20 mouse cellular contexts compared by ENCODE assay signal in genomic region chr1:184579475-184579874, GRCm38 (mm10).
"Had no signal": no experiment of that assay in that cellular context is flagged by ENCODE, and none has a peak within 500 bp of the region (broad histone marks: within the 10 kb centered on the region; RNA-seq: fewer than 3 reads in every experiment).

No protein-coding gene starts in this region.

- H3K27ac ChIP-seq: intestine, embryonic 15.5 days; limb, embryonic 12.5 days; limb, embryonic 15.5 days; liver, embryonic 12.5 days; macrophage; midbrain, embryonic 12.5 days; midbrain, embryonic 15.5 days; neural tube, embryonic 13.5 days; stomach, embryonic 15.5 days had no signal

- H3K4me3 ChIP-seq: intestine, embryonic 15.5 days; limb, embryonic 12.5 days; limb, embryonic 15.5 days; liver, embryonic 12.5 days; midbrain, embryonic 12.5 days; midbrain, embryonic 15.5 days; neural tube, embryonic 13.5 days; stomach, embryonic 15.5 days had no signal

- H3K4me1 ChIP-seq: liver, embryonic 12.5 days; midbrain, embryonic 12.5 days; midbrain, embryonic 15.5 days had no signal

- H3K27me3 ChIP-seq: intestine, embryonic 15.5 days; limb, embryonic 15.5 days; midbrain, embryonic 12.5 days; midbrain, embryonic 15.5 days; neural tube, embryonic 13.5 days; stomach, embryonic 15.5 days had no signal

- H3K36me3 ChIP-seq: intestine, embryonic 15.5 days; limb, embryonic 12.5 days; limb, embryonic 15.5 days; liver, embryonic 12.5 days; midbrain, embryonic 12.5 days; midbrain, embryonic 15.5 days; neural tube, embryonic 13.5 days; stomach, embryonic 15.5 days had no signal

- H3K9me3 ChIP-seq: intestine, embryonic 15.5 days; limb, embryonic 15.5 days; liver, embryonic 12.5 days; midbrain, embryonic 12.5 days; midbrain, embryonic 15.5 days; stomach, embryonic 15.5 days had no signal

- H3K9ac ChIP-seq: intestine, embryonic 15.5 days; limb, embryonic 12.5 days; limb, embryonic 15.5 days; liver, embryonic 12.5 days; midbrain, embryonic 12.5 days; midbrain, embryonic 15.5 days; neural tube, embryonic 13.5 days; stomach, embryonic 15.5 days had no signal

- ATAC-seq: hindbrain, embryonic 16.5 days; intestine, embryonic 15.5 days; liver, embryonic 12.5 days; midbrain, embryonic 15.5 days had no signal

- H3K4me2 ChIP-seq: intestine, embryonic 15.5 days; limb, embryonic 12.5 days; limb, embryonic 15.5 days; liver, embryonic 12.5 days; midbrain, embryonic 12.5 days; midbrain, embryonic 15.5 days; neural tube, embryonic 13.5 days; stomach, embryonic 15.5 days had no signal

- DNase-seq: kidney, adult 11 months; kidney, adult 9 months; kidney, postnatal 14 days; left cerebral cortex, postnatal 4 days; retina, postnatal 1 day; right cerebral cortex, postnatal 25 days; spleen, adult 18-20 months; thymus, adult 2 months; thymus, postnatal 14 days; thymus, postnatal 4 days had no signal
